Mouse (Mus musculus): Measurements from ENCODE around the gene Bfsp2.

DNA sequence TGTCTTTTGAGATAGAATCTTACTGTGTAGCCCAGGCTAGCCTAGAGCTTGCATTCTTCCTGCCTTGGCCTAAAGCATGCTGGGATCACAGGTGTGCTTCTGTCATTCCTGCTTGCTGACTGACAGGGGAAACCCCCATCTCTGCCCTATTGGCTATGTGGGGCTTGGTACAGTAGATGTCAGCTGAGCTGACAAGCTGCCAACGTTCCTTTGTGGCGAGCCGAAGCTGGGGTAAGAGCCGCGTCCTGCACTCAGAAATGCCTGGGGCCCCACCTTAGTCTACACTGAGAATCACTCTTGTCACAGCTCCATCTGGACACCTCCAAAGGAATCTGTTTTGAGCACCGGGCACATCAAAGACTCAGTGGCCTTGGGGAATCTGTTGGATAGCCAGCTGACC lies 16.4 kb downstream of the Bfsp2 start:
- TF ChIP-seq CTCF (IDR thresholded peaks at IDR 0.05; ENCODE audit: insufficient read depth, low read length) = no peak
- TF ChIP-seq POLR2A (IDR thresholded peaks at IDR 0.05; ENCODE audit: borderline replicate concordance, extremely low read depth, low read depth, low read length) = no peak

Measured in lung, adult 2 months (tissue).